In the genomic region with DNA sequence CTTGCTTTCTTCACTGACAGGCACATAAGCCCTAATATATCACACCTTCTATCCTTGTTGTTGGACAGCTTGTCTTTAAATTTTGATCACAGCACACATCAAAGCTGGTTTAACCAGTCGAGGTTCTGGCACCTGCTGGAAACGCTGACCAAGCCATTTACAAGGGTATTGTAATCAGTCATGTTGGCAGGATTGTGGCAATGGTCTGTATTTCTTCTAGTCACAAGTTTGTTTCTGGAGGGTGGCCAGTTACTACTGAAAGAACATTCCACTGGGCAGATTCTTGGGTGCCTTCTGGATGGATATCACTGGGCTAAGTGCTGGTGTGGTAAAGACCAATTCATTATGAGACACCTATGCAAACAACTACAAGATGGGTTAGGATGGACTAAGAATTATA, we compare ENCODE assay signal across 27 mouse cellular contexts. TPM values are rescaled to one million over a fixed set of nuclear protein-coding genes. Genes with fewer than 3 reads are reported as not detected.
DNase-seq lines count a peak whose midpoint lies in the region; ATAC-seq and TF ChIP-seq lines count a peak whose summit lies in the region.
"Had no signal": no experiment of that assay in that cellular context is flagged by ENCODE, and none has a peak within 500 bp of the region (broad histone marks: within the 10 kb centered on the region; RNA-seq: fewer than 3 reads in every experiment).

No protein-coding gene starts in this region.

- no peak for TF ChIP-seq EP300 in heart, postnatal 0 days (IDR thresholded peaks at IDR 0.05; ENCODE audit: low read depth)

- H3K27me3 ChIP-seq in heart, postnatal 0 days (ENCODE audit: control insufficient read depth, insufficient read depth, low read length), result no peaks in the 10 kb centered on the region
- H3K27me3 ChIP-seq in heart, embryonic 10.5 days (ENCODE audit: insufficient read depth, poor library complexity, severe bottlenecking), result no peaks in the 10 kb centered on the region
- no peaks in the 10 kb centered on the region for H3K27me3 ChIP-seq in liver, adult 2 months (ENCODE audit: control insufficient read depth, insufficient read depth, low read length)
- H3K27me3 ChIP-seq in liver, embryonic 11.5 days (replicated peaks; ENCODE audit: control insufficient read depth, insufficient read depth, low read length), result no peaks in the 10 kb centered on the region
- H3K27me3 ChIP-seq: forebrain, embryonic 12.5 days; heart, embryonic 13.5 days; midbrain, embryonic 15.5 days had no signal

- peak overlapping the region; percentile 38; the same call in 1 of the 2 replicates for H3K27ac ChIP-seq in heart, postnatal 0 days (ENCODE audit: low read depth)
- H3K27ac ChIP-seq in heart, embryonic 10.5 days, result no peak overlapping the region
- no peak overlapping the region for H3K27ac ChIP-seq in liver, adult 2 months (replicated peaks; ENCODE audit: insufficient read depth, low read depth, low read length)
- no peak overlapping the region for H3K27ac ChIP-seq in liver, embryonic 11.5 days (ENCODE audit: low read depth, low read length)
- H3K27ac ChIP-seq: embryonic facial prominence, embryonic 10.5 days; forebrain, embryonic 12.5 days; heart, embryonic 13.5 days; layer of hippocampus, adult 2 months; midbrain, embryonic 15.5 days had no signal

- H3K9me3 ChIP-seq in heart, postnatal 0 days (replicated peaks; ENCODE audit: control insufficient read depth, low read length), result no peaks in the 10 kb centered on the region
- no peaks in the 10 kb centered on the region for H3K9me3 ChIP-seq in heart, embryonic 10.5 days
- H3K9me3 ChIP-seq in liver, embryonic 11.5 days (ENCODE audit: control insufficient read depth, low read length), result no peaks in the 10 kb centered on the region
- H3K9me3 ChIP-seq: embryonic facial prominence, embryonic 10.5 days; forebrain, embryonic 12.5 days; heart, embryonic 13.5 days; midbrain, embryonic 15.5 days had no signal

- TF ChIP-seq POLR2A in liver, adult 2 months (IDR thresholded peaks at IDR 0.05; ENCODE audit: extremely low read depth, insufficient read depth, low read length), result no peak

- DNase-seq in adrenal gland, postnatal 10 days, result peak; percentile 39
- no peak for DNase-seq in adrenal gland, adult 18-20 months (ENCODE audit: low spot score in 2 of 2)
- peak; percentile 21 for DNase-seq in heart, postnatal 0 days (ENCODE audit: low spot score)
- DNase-seq in heart, embryonic 10.5 days (ENCODE audit: low spot score), result no peak
- DNase-seq in liver, adult 2 months (ENCODE audit: extremely low read depth, low read depth, low spot score), result peak; percentile 49
- no peak for DNase-seq in liver, embryonic 11.5 days (ENCODE audit: low spot score)
- no peak for DNase-seq in ovary, postnatal 10 days (ENCODE audit: low spot score)
- DNase-seq: cerebellum, adult 2 months; gastrocnemius, postnatal 10 days; layer of hippocampus, postnatal 36 days; lung, postnatal 10 days; right cerebral cortex, postnatal 14 days; spleen, adult 18-20 months; thymus, postnatal 25 days had no signal

- H3K79me2 ChIP-seq in liver, adult 2 months (ENCODE audit: control insufficient read depth, insufficient read depth, low read length), result peaks cover 31% of the 10 kb centered on the region

- no peak overlapping the region for H3K4me2 ChIP-seq in heart, postnatal 0 days (ENCODE audit: low read depth, low read length)
- H3K4me2 ChIP-seq in liver, embryonic 11.5 days, result no peak overlapping the region
- H3K4me2 ChIP-seq: forebrain, embryonic 12.5 days; heart, embryonic 13.5 days; midbrain, embryonic 15.5 days had no signal

- H3K4me3 ChIP-seq in heart, postnatal 0 days (ENCODE audit: low read depth, low read length), result no peak overlapping the region
- no peak overlapping the region for H3K4me3 ChIP-seq in heart, embryonic 10.5 days
- H3K4me3 ChIP-seq in liver, adult 2 months (ENCODE audit: insufficient read depth, low read depth, low read length), result no peak overlapping the region
- H3K4me3 ChIP-seq in liver, embryonic 11.5 days (ENCODE audit: low read depth, low read length), result no peak overlapping the region
- H3K4me3 ChIP-seq: embryonic facial prominence, embryonic 10.5 days; forebrain, embryonic 12.5 days; heart, embryonic 13.5 days; layer of hippocampus, adult 2 months; midbrain, embryonic 15.5 days; myocyte had no signal

- no peak for ATAC-seq in heart, postnatal 0 days (ENCODE audit: insufficient read depth, low read depth)
- ATAC-seq in liver, embryonic 11.5 days (replicated peaks; ENCODE audit: low FRiP score), result no peak
- ATAC-seq: midbrain, embryonic 15.5 days had no signal

- no peak overlapping the region for H3K9ac ChIP-seq in heart, postnatal 0 days (replicated peaks; ENCODE audit: low read depth, low read length)
- no peak overlapping the region for H3K9ac ChIP-seq in liver, adult 2 months (ENCODE audit: low read depth, low read length)
- H3K9ac ChIP-seq in liver, embryonic 11.5 days (ENCODE audit: low read depth, low read length), result no peak overlapping the region
- H3K9ac ChIP-seq: forebrain, embryonic 12.5 days; heart, embryonic 13.5 days; midbrain, embryonic 15.5 days had no signal

- 24% methylated on average over 2 of the region's 2 CpGs for WGBS in heart, postnatal 0 days
- 71% methylated on average over 2 of the region's 2 CpGs for WGBS in heart, embryonic 10.5 days
- 17% methylated on average over 2 of the region's 2 CpGs for WGBS in liver, adult 2 months
- 66% methylated on average over 2 of the region's 2 CpGs for WGBS in liver, embryonic 11.5 days

- no peak for TF ChIP-seq CTCF in heart, postnatal 0 days (IDR thresholded peaks at IDR 0.05; ENCODE audit: low read depth)
- TF ChIP-seq CTCF in liver, adult 2 months (IDR thresholded peaks at IDR 0.05; ENCODE audit: low read depth, low read length), result no peak

- H3K36me3 ChIP-seq in heart, postnatal 0 days (replicated peaks; ENCODE audit: control insufficient read depth, insufficient read depth, low read length), result peaks cover 28% of the 10 kb centered on the region
- peaks cover 39% of the 10 kb centered on the region for H3K36me3 ChIP-seq in heart, embryonic 10.5 days
- peaks cover 11% of the 10 kb centered on the region for H3K36me3 ChIP-seq in liver, adult 2 months (ENCODE audit: control insufficient read depth, insufficient read depth, low read length)
- H3K36me3 ChIP-seq in liver, embryonic 11.5 days (ENCODE audit: control insufficient read depth, insufficient read depth, low read length), result peaks cover 5% of the 10 kb centered on the region

- peaks cover 17% of the 10 kb centered on the region; the same call in 1 of the 2 replicates for H3K4me1 ChIP-seq in heart, postnatal 0 days (ENCODE audit: control insufficient read depth, insufficient read depth)
- peaks cover 10% of the 10 kb centered on the region for H3K4me1 ChIP-seq in heart, embryonic 10.5 days
- H3K4me1 ChIP-seq in liver, adult 2 months (ENCODE audit: control insufficient read depth, insufficient read depth, low read length), result peaks cover 8% of the 10 kb centered on the region
- peaks cover 4% of the 10 kb centered on the region; the same call in 1 of the 2 replicates for H3K4me1 ChIP-seq in liver, embryonic 11.5 days (replicated peaks; ENCODE audit: control insufficient read depth, insufficient read depth, low read length)

RNA-seq across cellular contexts. Expression of gene Rragc, which starts 4.8 kb away (rescaled TPM):
- 10 to 100 TPM; 75.9 to 79.0 TPM for total RNA-seq in adrenal gland, postnatal 10 days (2021)
- total RNA-seq in adrenal gland, adult 18-20 months (2021), result 10 to 100 TPM; 87.7 to 97.9 TPM
- 43.0 and 50.7 TPM in 2 replicates for total RNA-seq in heart, postnatal 0 days (2014; rRNA removed; ENCODE audit: low replicate concordance)
- polyA plus RNA-seq in heart, postnatal 0 days (2015; fragmentation: Nextera tagmentation; extraction: Ambion mirVana), result 30.2 and 34.2 TPM in 2 replicates
- 37.6 and 40.9 TPM in 2 replicates for polyA plus RNA-seq in heart, embryonic 10.5 days (2016; fragmentation: Nextera tagmentation; extraction: Ambion mirVana)
- 32.7 and 41.6 TPM in 2 replicates for total RNA-seq in liver, adult 2 months (2014; rRNA removed)
- 26.1 and 27.3 TPM in 2 replicates for polyA plus RNA-seq in liver, adult 2 months (2012; rRNA removed)
- 37.8 and 39.9 TPM in 2 replicates for polyA plus RNA-seq in liver, embryonic 11.5 days (2014; fragmentation: Nextera tagmentation; extraction: Ambion mirVana)

RNA-seq across cellular contexts. Expression of gene 4930535I16Rik, which starts 5.4 kb away (rescaled TPM):
- total RNA-seq in adrenal gland, postnatal 10 days (2021), result not detected
- not detected for total RNA-seq in adrenal gland, adult 18-20 months (2021)
- total RNA-seq in heart, postnatal 0 days (2014; rRNA removed; ENCODE audit: low replicate concordance), result not detected in 2 replicates
- 0.25 TPM in 1 of 2 replicates, not detected in the other for polyA plus RNA-seq in heart, postnatal 0 days (2015; fragmentation: Nextera tagmentation; extraction: Ambion mirVana)
- not detected in 2 replicates for polyA plus RNA-seq in heart, embryonic 10.5 days (2016; fragmentation: Nextera tagmentation; extraction: Ambion mirVana)
- total RNA-seq in liver, adult 2 months (2014; rRNA removed), result not detected in 2 replicates
- 0.21 TPM in 1 of 2 replicates, not detected in the other for polyA plus RNA-seq in liver, adult 2 months (2012; rRNA removed)
- not detected in 2 replicates for polyA plus RNA-seq in liver, embryonic 11.5 days (2014; fragmentation: Nextera tagmentation; extraction: Ambion mirVana)
- total RNA-seq: gastrocnemius, postnatal 10 days; layer of hippocampus, adult 2 months; layer of hippocampus, postnatal 36 days; left cerebral cortex, postnatal 14 days; megakaryocyte-erythroid progenitor cell, adult 5-6 weeks had no signal
- polyA plus RNA-seq: cerebellum, adult 2 months; embryonic facial prominence, embryonic 10.5 days; forebrain, embryonic 12.5 days; heart, embryonic 13.5 days; hindbrain, embryonic 11.5 days; limb, embryonic 14.5 days; liver, embryonic 16.5 days; midbrain, embryonic 15.5 days; myocyte; neural tube, embryonic 14.5 days had no signal

RNA-seq across cellular contexts. Expression of gene Mycbp, which starts 7.8 kb away (rescaled TPM):
- total RNA-seq in adrenal gland, postnatal 10 days (2021), result 10 to 100 TPM; 46.0 to 50.3 TPM
- 10 to 100 TPM; 40.4 to 56.8 TPM for total RNA-seq in adrenal gland, adult 18-20 months (2021)
- 14.3 and 15.7 TPM in 2 replicates for total RNA-seq in heart, postnatal 0 days (2014; rRNA removed; ENCODE audit: low replicate concordance)
- polyA plus RNA-seq in heart, postnatal 0 days (2015; fragmentation: Nextera tagmentation; extraction: Ambion mirVana), result 61.5 and 68.9 TPM in 2 replicates
- polyA plus RNA-seq in heart, embryonic 10.5 days (2016; fragmentation: Nextera tagmentation; extraction: Ambion mirVana), result 66.7 and 74.4 TPM in 2 replicates
- 17.8 and 18.5 TPM in 2 replicates for total RNA-seq in liver, adult 2 months (2014; rRNA removed)
- polyA plus RNA-seq in liver, adult 2 months (2012; rRNA removed), result 10.3 and 15.8 TPM in 2 replicates
- 102 and 106 TPM in 2 replicates for polyA plus RNA-seq in liver, embryonic 11.5 days (2014; fragmentation: Nextera tagmentation; extraction: Ambion mirVana)

RNA-seq across cellular contexts. Expression of gene 4933427I04Rik, which starts 53.0 kb away (rescaled TPM):
- total RNA-seq in adrenal gland, postnatal 10 days (2021), result not detected
- total RNA-seq in adrenal gland, adult 18-20 months (2021), result not detected
- total RNA-seq in heart, postnatal 0 days (2014; rRNA removed; ENCODE audit: low replicate concordance), result not detected in 2 replicates
- not detected in 2 replicates for polyA plus RNA-seq in heart, postnatal 0 days (2015; fragmentation: Nextera tagmentation; extraction: Ambion mirVana)
- polyA plus RNA-seq in heart, embryonic 10.5 days (2016; fragmentation: Nextera tagmentation; extraction: Ambion mirVana), result 0.06 TPM in 1 of 2 replicates, not detected in the other
- not detected in 2 replicates for total RNA-seq in liver, adult 2 months (2014; rRNA removed)
- not detected in 2 replicates for polyA plus RNA-seq in liver, adult 2 months (2012; rRNA removed)
- 0.07 TPM in 1 of 2 replicates, not detected in the other for polyA plus RNA-seq in liver, embryonic 11.5 days (2014; fragmentation: Nextera tagmentation; extraction: Ambion mirVana)
- total RNA-seq: gastrocnemius, postnatal 10 days; layer of hippocampus, adult 2 months; layer of hippocampus, postnatal 36 days; left cerebral cortex, postnatal 14 days; megakaryocyte-erythroid progenitor cell, adult 5-6 weeks; MEL had no signal
- polyA plus RNA-seq: cerebellum, adult 2 months; embryonic facial prominence, embryonic 10.5 days; heart, embryonic 13.5 days; liver, embryonic 16.5 days; myocyte had no signal

Comparison
In these comparisons a context has a peak if more than half of its experiments do, and no peak if none do; other contexts are left out.
1. DNase-seq: peak in adrenal gland, postnatal 10 days (single experiment), heart, postnatal 0 days (single experiment) and liver, adult 2 months (single experiment); none in adrenal gland, adult 18-20 months (0 of 2), heart, embryonic 10.5 days (single experiment), liver, embryonic 11.5 days (single experiment) and ovary, postnatal 10 days (single experiment).